Mouse (Mus musculus): ENCODE results near the gene Adgrf2.

Adgrf2 gene

GRCm38 (mm10) chr17:42741801-42742217 is at the start of gene Adgrf2:
Gene Adgrf2 (minus strand): TSS chr17:42742179.
- DNase-seq, result peak; percentile 31 to 78

GRCm38 (mm10) chr17:42790787-42791186 is 48.8 kb upstream of the Adgrf2 start:
- DNase-seq, result no peak

GRCm38 (mm10) chr17:42789723-42790122 is 47.7 kb upstream of the Adgrf2 start:
- no peak for DNase-seq

GRCm38 (mm10) chr17:42788686-42789453 is 46.9 kb upstream of the Adgrf2 start:
- DNase-seq, result peak in 1 of 2 experiments; percentile 54

DNA sequence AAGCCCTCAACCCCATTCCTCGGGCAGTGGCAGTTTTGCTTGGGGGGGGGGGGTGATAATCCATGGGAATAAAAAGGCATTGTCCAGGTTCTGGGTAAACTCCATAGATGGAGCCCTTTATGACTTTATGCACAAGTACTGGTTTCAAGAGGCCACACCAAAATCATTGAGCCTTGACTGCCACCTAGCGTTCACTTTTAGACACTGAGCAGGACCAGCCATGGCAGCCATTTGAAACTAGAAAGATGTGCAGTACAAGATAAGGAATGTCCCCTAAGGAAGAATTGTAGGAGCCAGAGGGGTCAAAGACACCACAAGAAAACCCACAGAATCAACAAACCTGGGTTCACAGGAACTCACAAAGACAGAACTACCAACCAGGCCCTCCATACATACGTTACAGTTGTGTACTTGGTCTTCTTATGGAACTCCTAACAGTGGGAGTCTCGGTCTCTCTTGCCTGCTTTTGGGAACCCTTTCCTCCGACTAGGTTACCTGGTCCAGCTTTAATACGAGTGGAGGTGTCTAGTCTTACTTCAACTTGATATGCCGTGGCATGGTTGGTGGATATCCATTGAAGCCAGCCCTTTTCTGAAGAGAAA is 40.3 kb upstream of the Adgrf2 start:
- peak; percentile 44 to 74 for DNase-seq

- DNase-seq, result peak in 1 of 2 experiments; percentile 3
Observed at GRCm38 (mm10) chr17:42753791-42754190, 11.8 kb upstream of the Adgrf2 start.

DNA sequence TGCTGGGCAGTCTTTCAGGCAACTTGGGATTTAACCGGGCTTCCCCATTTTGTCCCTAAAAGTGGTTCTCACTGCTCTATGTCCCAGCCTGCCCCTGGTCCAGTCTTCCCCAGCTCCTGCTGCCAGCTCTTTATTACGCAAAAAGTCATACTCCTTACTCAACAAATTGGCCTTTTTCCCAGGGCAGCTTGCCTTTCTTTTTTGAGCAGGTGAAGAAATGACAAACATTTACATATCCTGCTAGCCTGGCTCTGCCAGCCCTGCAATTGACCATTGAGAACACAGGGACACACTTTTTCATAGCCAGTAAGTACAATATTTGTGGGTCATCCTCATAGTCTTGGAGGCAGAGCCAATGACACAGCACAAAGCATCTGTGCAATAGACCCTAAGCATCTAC is 10.2 kb upstream of the Adgrf2 start:
- peak; percentile 51 to 57 for DNase-seq

- DNase-seq, result no peak
Observed at GRCm38 (mm10) chr17:42745657-42746420, 3.9 kb upstream of the Adgrf2 start.

DNA sequence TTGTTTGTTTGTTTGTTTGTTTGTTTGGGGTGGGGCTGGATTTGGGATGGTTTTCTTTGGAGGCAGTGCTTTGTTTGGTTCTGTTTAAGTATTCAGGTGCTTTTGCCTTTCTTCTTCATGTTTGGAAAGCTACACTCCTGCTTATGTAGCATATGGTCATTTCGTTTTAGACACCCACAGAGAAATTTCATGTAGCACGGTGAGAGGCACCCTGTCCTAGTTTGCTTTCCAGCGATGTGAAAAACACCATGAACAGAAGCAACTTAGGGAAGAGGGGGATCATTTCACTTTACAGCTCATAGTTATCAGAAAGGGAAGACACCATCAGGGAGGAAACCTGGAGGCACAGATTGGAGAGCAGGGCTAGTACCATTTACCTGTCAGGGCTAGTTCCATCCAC is 844 bp upstream of the Adgrf2 start:
- DNase-seq, result no peak

- no peak for DNase-seq
Observed at GRCm38 (mm10) chr17:42738794-42739193, 3.2 kb downstream of the Adgrf2 start.

DNA sequence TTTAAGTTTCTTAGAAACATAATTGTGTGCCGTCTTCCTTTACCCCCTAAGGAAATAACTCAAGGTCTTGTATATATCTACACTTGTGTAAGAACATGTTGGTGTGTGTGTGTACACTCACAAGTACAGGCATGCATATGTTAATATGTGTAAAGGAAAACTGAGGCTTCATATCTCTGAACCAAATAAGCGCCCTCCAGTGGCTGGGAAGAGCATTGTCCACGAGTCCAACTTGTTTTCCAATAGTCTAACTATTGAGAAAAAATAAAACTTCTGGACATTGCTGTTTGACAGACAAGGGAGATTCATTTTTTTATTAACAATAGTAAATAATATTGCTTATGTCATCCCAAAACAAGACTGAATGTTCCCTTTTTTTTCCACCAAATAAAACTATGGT is 24.8 kb downstream of the Adgrf2 start:
- no peak for DNase-seq

DNA sequence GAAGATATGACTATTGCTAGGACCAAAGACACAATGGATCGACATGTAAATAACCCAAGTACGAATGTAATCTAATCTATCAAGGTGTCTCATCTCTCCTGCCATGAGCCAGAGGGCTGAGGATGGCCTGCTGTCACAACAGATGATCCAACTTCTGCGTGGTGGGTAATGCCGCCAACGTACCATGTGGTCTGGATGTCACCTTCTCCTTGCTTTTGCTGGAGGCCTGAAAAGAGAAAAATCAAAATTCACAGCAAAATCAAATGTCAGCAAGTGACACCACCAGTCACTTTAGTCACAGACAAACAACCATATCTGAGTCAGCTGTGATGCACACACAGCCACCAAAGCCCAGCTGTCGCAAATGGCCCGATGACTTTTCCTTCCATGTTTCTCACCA is 27.0 kb downstream of the Adgrf2 start:
- peak in 1 of 2 experiments; percentile 34 for DNase-seq

DNA sequence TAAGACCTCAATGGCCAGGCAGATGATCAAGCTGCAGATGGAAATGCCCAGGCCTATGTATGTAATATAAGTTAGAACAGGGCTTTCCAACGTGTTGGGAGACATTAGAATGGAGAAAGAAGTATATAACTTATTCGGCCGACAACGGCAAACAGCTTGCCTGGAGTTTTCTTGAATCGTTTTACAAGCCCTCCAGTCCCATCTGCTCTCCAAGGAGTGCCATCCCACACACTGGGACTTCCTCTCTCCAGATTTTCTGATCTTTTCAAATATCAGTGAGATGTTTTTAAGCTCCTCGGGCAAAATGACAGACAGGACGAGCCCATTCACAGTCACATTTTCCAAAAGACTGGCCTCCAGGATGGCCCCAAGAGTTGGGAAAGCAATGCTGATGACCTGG is 31.3 kb downstream of the Adgrf2 start:
- no peak for DNase-seq

DNA sequence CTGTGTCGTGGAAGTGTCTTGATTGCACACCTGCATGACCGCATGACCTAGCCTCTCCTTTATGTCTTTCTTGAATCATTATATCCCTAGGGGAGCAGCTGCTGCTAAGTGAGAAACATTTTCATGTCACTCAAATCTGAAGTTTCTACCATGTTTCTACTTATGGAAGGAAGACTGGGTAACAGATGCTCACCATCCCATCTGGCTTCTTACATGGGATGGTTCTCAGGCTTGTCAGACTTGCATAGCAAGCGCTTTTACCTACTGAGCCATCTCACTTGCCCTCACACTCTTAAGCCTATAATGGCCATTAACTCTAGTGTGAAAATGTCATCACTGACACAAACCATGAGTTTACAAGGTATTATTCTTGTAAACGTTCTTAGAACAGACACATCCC is 36.4 kb downstream of the Adgrf2 start:
- DNase-seq, result no peak

GRCm38 (mm10) chr17:42702198-42702597 is 39.8 kb downstream of the Adgrf2 start:
- DNase-seq, result no peak

GRCm38 (mm10) chr17:42694730-42695129 is 47.2 kb downstream of the Adgrf2 start:
- peak in 1 of 2 experiments; percentile 35 for DNase-seq

GRCm38 (mm10) chr17:42692136-42692535 is 49.8 kb downstream of the Adgrf2 start, which contains the start of gene Adgrf4:
Gene Adgrf4 (minus strand): TSS chr17:42692284.
- DNase-seq, result no peak

DNA sequence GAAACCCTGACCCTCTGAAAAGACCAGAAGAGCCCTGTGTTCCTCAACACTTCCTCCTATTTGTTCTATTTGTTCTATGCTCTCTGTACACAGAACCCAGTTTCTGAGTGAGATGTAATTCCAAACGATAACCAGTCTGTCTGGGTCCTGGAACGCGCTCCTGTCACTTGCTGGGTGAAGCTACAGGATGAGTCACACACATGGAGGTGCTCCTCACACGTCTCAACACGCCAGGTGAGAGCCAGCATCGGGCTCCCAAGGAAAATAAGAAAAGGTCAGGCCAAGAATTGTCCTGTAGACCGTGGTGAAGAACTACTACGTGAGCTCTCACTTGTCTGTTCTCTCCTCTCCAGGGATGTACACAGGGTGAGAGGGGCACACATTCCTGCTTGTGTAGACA is 51.4 kb downstream of the Adgrf2 start:
- DNase-seq, result no peak

All from lung, postnatal 4 days (tissue).